Mouse (Mus musculus): ENCODE measurements at regions not wholly inside any gene's neighbourhood (a gene's known extent, or its start where the extent isn't known, plus 50 kb on each side); places are given as distances from the start of the nearest gene placed in this dataset.

DNA sequence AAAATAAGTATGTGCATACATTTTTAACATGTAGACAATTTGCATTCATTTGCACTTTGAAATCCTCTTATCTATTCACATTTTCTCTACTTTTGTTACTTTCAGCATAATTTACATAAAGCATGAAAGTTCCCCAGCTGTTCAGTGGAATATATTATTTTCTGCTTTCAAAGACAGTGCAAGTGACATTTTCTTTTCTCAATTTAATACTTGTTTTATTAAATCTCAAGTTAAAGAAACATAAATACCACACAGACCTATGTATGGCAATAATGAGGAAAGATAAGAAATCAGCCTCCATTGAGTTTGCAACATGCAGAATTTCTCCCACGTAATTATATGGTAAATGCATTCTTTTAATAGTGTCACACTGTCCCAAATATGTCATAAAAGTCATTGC is 1168.1 kb upstream of the Gje1 start:
- Histone ChIP-seq H3K27me3 (replicated peaks; ENCODE audit: insufficient read depth, low read length) (no peaks in the 10 kb centered on the region), H3K4me1 (ENCODE audit: insufficient read depth, low read depth, low read length) (no peaks in the 10 kb centered on the region), H3K4me3 (ENCODE audit: low read depth, low read length) (no peak overlapping the region), H3K9me3 (ENCODE audit: low read length) (no peaks in the 10 kb centered on the region), H3K9ac (replicated peaks; ENCODE audit: low read depth) (no peak overlapping the region), H3K36me3 (ENCODE audit: insufficient read depth, low read length) (no peaks in the 10 kb centered on the region), H3K27ac (ENCODE audit: low read length) (no peak overlapping the region), H3K4me2 (replicated peaks; ENCODE audit: low read depth, low read length) (no peak overlapping the region)
- no peak for TF ChIP-seq EP300 (IDR thresholded peaks at IDR 0.05)
- TF ChIP-seq CTCF (IDR thresholded peaks at IDR 0.05), result no peak
- WGBS, result 41% methylated on average over 1 of the region's 1 CpGs
- ATAC-seq (no peak), DNase-seq (ENCODE audit: low spot score) (no peak)

DNA sequence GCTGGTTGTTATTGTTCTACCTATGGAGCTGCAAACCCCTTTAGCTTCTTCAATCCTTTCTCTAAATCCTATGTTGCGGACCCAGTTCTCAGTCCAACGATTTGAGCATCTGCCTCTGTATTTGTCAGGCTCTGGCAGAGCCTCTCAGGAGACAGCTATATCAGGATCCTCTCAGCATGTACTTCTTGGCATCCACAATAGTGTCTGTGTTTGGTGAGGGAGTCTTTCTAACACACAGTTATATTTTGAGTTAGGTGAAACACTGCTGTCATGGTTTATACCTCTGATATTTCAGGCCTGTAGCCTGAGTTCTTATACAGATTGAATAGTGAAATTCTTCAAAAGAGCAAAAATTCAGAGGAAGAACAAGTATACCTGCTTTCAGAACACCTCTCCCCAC is 1150.0 kb upstream of the Gje1 start:
- no peak for ATAC-seq

GRCm38 (mm10) chr10:15866931-15867330 is 1148.9 kb upstream of the Gje1 start:
- Histone ChIP-seq H3K4me2 (replicated peaks; ENCODE audit: low read depth, low read length) (no peak overlapping the region), H3K4me3 (ENCODE audit: low read depth, low read length) (no peak overlapping the region), H3K9ac (replicated peaks; ENCODE audit: low read depth) (no peak overlapping the region), H3K36me3 (ENCODE audit: insufficient read depth, low read length) (no peaks in the 10 kb centered on the region), H3K27ac (ENCODE audit: low read length) (no peak overlapping the region), H3K27me3 (replicated peaks; ENCODE audit: insufficient read depth, low read length) (no peaks in the 10 kb centered on the region), H3K9me3 (ENCODE audit: low read length) (no peaks in the 10 kb centered on the region), H3K4me1 (ENCODE audit: insufficient read depth, low read depth, low read length) (no peaks in the 10 kb centered on the region)
- TF ChIP-seq CTCF (IDR thresholded peaks at IDR 0.05) (no peak), EP300 (IDR thresholded peaks at IDR 0.05) (no peak)
- DNase-seq (ENCODE audit: low spot score) (no peak), ATAC-seq (no peak)

More for the DNA sequence above, 1150.0 kb upstream of the Gje1 start:
- Histone ChIP-seq H3K9me3 (ENCODE audit: low read length) (no peaks in the 10 kb centered on the region), H3K4me1 (ENCODE audit: insufficient read depth, low read depth, low read length) (no peaks in the 10 kb centered on the region), H3K4me2 (replicated peaks; ENCODE audit: low read depth, low read length) (no peak overlapping the region), H3K27me3 (replicated peaks; ENCODE audit: insufficient read depth, low read length) (no peaks in the 10 kb centered on the region), H3K36me3 (ENCODE audit: insufficient read depth, low read length) (no peaks in the 10 kb centered on the region), H3K27ac (ENCODE audit: low read length) (no peak overlapping the region), H3K4me3 (ENCODE audit: low read depth, low read length) (no peak overlapping the region), H3K9ac (replicated peaks; ENCODE audit: low read depth) (no peak overlapping the region)
- no peak for TF ChIP-seq CTCF (IDR thresholded peaks at IDR 0.05)
- no peak for TF ChIP-seq EP300 (IDR thresholded peaks at IDR 0.05)
- DNase-seq (ENCODE audit: low spot score), result no peak
- WGBS, result 67% methylated on average over 2 of the region's 2 CpGs

DNA sequence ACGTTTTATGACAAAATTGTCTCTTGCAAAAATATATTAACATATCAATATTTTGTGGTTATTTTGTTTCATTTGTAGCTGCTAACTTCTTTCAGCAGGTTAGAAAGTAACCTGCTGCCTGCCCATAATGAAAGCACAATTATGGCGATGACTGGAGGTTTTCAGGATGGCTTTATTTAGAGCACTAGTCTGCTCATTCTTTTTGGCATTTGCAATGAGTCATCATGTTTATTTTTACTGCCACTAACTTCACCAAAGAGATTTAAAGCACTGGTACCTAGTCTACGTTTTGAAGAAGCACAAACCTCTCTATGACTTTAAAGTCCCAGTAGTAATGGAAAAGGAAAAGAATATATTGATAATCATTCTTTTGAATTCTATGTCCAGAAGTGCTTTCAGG is 1123.4 kb upstream of the Gje1 start:
- Histone ChIP-seq H3K36me3 (ENCODE audit: insufficient read depth, low read length) (no peaks in the 10 kb centered on the region), H3K9me3 (ENCODE audit: low read length) (no peaks in the 10 kb centered on the region), H3K4me1 (ENCODE audit: insufficient read depth, low read depth, low read length) (no peaks in the 10 kb centered on the region), H3K4me3 (ENCODE audit: low read depth, low read length) (no peak overlapping the region), H3K9ac (replicated peaks; ENCODE audit: low read depth) (no peak overlapping the region), H3K4me2 (replicated peaks; ENCODE audit: low read depth, low read length) (no peak overlapping the region), H3K27ac (ENCODE audit: low read length) (no peak overlapping the region), H3K27me3 (replicated peaks; ENCODE audit: insufficient read depth, low read length) (no peaks in the 10 kb centered on the region)
- ATAC-seq (no peak), DNase-seq (ENCODE audit: low spot score) (no peak)
- WGBS, result 47% methylated on average over 3 of the region's 3 CpGs
- TF ChIP-seq EP300 (IDR thresholded peaks at IDR 0.05) (no peak), CTCF (IDR thresholded peaks at IDR 0.05) (no peak)

GRCm38 (mm10) chr10:15832338-15832737 is 1114.3 kb upstream of the Gje1 start:
- H3K4me2 ChIP-seq (replicated peaks; ENCODE audit: low read depth, low read length), result no peak overlapping the region
- no peak overlapping the region for H3K4me3 ChIP-seq (ENCODE audit: low read depth, low read length)
- DNase-seq (ENCODE audit: low spot score) (no peak), ATAC-seq (no peak)
- no peak overlapping the region for H3K27ac ChIP-seq (ENCODE audit: low read length)
- no peaks in the 10 kb centered on the region for H3K9me3 ChIP-seq (ENCODE audit: low read length)
- H3K36me3 ChIP-seq (ENCODE audit: insufficient read depth, low read length), result no peaks in the 10 kb centered on the region
- TF ChIP-seq EP300 (IDR thresholded peaks at IDR 0.05), result no peak
- no peak for TF ChIP-seq CTCF (IDR thresholded peaks at IDR 0.05)
- H3K27me3 ChIP-seq (replicated peaks; ENCODE audit: insufficient read depth, low read length), result no peaks in the 10 kb centered on the region
- 96% methylated on average over 2 of the region's 2 CpGs for WGBS
- H3K9ac ChIP-seq (replicated peaks; ENCODE audit: low read depth), result no peak overlapping the region
- no peaks in the 10 kb centered on the region for H3K4me1 ChIP-seq (ENCODE audit: insufficient read depth, low read depth, low read length)

DNA sequence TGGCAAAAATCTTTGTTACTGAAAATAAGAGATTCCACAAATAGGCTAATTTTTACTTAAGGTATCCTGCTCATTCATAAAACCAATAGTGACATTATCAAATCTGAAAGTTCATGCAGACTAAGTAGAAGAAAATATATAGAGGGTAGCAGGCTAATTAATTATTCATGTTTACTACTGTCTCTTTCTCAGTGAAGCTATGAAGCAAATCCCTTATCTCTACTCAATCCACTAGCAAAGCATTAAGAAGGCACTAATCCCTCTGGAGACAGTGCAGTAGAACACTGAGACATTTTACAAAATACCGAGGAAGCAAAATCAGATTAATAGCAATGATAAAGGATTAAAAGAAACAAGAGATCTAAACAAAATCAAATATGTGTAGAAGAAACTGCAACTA is 1107.4 kb upstream of the Gje1 start:
- H3K27me3 ChIP-seq (replicated peaks; ENCODE audit: insufficient read depth, low read length), result no peaks in the 10 kb centered on the region
- DNase-seq (ENCODE audit: low spot score), result no peak
- no peak overlapping the region for H3K27ac ChIP-seq (ENCODE audit: low read length)
- WGBS, result 68% methylated on average over 1 of the region's 1 CpGs
- no peak overlapping the region for H3K9ac ChIP-seq (replicated peaks; ENCODE audit: low read depth)
- no peak for ATAC-seq
- no peaks in the 10 kb centered on the region for H3K9me3 ChIP-seq (ENCODE audit: low read length)
- no peak overlapping the region for H3K4me2 ChIP-seq (replicated peaks; ENCODE audit: low read depth, low read length)
- H3K36me3 ChIP-seq (ENCODE audit: insufficient read depth, low read length), result no peaks in the 10 kb centered on the region
- H3K4me1 ChIP-seq (ENCODE audit: insufficient read depth, low read depth, low read length), result no peaks in the 10 kb centered on the region
- TF ChIP-seq EP300 (IDR thresholded peaks at IDR 0.05), result no peak
- no peak for TF ChIP-seq CTCF (IDR thresholded peaks at IDR 0.05)
- no peak overlapping the region for H3K4me3 ChIP-seq (ENCODE audit: low read depth, low read length)

DNA sequence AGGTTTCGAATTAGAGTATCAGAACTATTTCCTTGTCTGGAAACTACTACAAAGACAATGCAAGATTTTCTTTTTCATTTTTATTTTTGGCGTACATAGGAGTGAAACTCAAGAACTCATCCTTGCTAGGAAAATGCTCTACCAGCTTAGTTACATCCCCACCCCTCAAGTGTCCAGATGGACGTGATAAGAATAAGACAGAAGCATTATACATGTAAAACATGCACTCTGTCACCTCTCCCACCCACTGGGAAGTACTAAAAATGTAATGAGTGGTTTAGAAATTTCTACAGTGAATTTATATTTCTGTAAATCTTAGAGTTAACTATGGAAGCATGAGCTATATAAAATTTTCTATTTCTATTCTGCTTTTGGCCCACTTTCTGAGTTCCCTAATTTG is 1089.3 kb upstream of the Gje1 start:
- TF ChIP-seq EP300 (IDR thresholded peaks at IDR 0.05) (no peak), CTCF (IDR thresholded peaks at IDR 0.05) (no peak)
- H3K9ac ChIP-seq (replicated peaks; ENCODE audit: low read depth), result no peak overlapping the region
- WGBS, result 73% methylated on average over 3 of the region's 3 CpGs

More for the DNA sequence above, 1089.3 kb upstream of the Gje1 start:
- no peaks in the 10 kb centered on the region for H3K36me3 ChIP-seq (ENCODE audit: insufficient read depth, low read length)
- ATAC-seq (no peak), DNase-seq (ENCODE audit: low spot score) (no peak)
- H3K4me3 ChIP-seq (ENCODE audit: low read depth, low read length), result no peak overlapping the region
- no peaks in the 10 kb centered on the region for H3K9me3 ChIP-seq (ENCODE audit: low read length)
- no peaks in the 10 kb centered on the region for H3K27me3 ChIP-seq (replicated peaks; ENCODE audit: insufficient read depth, low read length)
- no peak overlapping the region for H3K4me2 ChIP-seq (replicated peaks; ENCODE audit: low read depth, low read length)
- H3K27ac ChIP-seq (ENCODE audit: low read length), result no peak overlapping the region
- no peaks in the 10 kb centered on the region for H3K4me1 ChIP-seq (ENCODE audit: insufficient read depth, low read depth, low read length)

Measured in lung, postnatal 0 days (tissue).